ENCODE assay signal across 19 mouse cellular contexts in the genomic region with DNA sequence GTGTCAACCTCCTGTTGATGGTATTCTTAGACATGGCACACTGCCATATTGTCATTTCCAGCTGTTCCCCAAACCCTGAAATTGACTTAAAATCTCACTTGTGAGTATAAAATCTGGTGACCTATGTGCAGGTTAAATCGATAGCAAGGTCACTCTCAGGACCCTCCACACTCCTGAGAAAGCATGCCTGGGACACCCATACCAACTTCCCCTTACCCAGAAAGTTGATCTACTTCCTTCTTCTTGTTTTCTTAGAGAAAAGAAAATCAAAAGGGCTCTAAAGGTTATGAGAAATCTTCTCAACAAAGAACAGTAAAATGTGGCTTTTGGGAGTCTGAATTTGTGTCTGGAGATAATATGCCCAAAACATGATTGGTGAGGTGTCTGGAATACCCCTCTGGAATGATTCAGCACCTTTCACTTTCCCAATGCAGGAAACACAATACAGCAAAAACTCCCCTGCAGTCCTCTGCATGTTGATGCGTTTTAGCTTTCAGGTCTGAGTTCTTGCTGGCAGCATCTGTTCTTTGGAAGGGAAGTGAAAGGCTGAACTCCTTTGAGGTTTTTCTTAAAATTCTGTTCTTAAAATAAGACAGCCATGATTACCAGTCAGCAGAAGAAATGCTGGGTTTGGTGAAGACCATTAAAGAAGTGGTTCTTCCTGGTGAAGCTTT. TPM values are rescaled to one million over a fixed set of nuclear protein-coding genes. Genes with fewer than 3 reads are reported as not detected.
DNase-seq lines count a peak whose midpoint lies in the region; ATAC-seq and TF ChIP-seq lines count a peak whose summit lies in the region.
"Had no signal": no experiment of that assay in that cellular context is flagged by ENCODE, and none has a peak within 500 bp of the region (broad histone marks: within the 10 kb centered on the region; RNA-seq: fewer than 3 reads in every experiment).

No protein-coding gene starts in this region.

- 5% methylated on average over 2 of the region's 2 CpGs for WGBS in bone marrow, adult 2 months
- 71% methylated on average over 2 of the region's 2 CpGs for WGBS in small intestine, adult 2 months

- no peaks in the 10 kb centered on the region for H3K36me3 ChIP-seq in small intestine, adult 2 months (ENCODE audit: control insufficient read depth, insufficient read depth, low read length)
- H3K36me3 ChIP-seq: heart, embryonic 13.5 days; limb, embryonic 10.5 days; neural tube, embryonic 12.5 days; stomach, embryonic 15.5 days had no signal

- H3K4me1 ChIP-seq in bone marrow, adult 2 months (ENCODE audit: control insufficient read depth, insufficient read depth, low read length) = peaks cover 2% of the 10 kb centered on the region
- peaks cover 2% of the 10 kb centered on the region; the same call in 1 of the 2 replicates for H3K4me1 ChIP-seq in small intestine, adult 2 months (ENCODE audit: control insufficient read depth, insufficient read depth, insufficient read length, low read length)
- H3K4me1 ChIP-seq: limb, embryonic 10.5 days; neural tube, embryonic 12.5 days; stomach, embryonic 15.5 days had no signal

- H3K27ac ChIP-seq in bone marrow, adult 2 months (ENCODE audit: control insufficient read depth, insufficient read depth, low read depth, low read length, poor library complexity) = peak overlapping the region; percentile 58; the same call in 1 of the 2 replicates
- peak overlapping the region; percentile 34; the same call in 1 of the 2 replicates for H3K27ac ChIP-seq in small intestine, adult 2 months (ENCODE audit: insufficient read depth, low read depth, low read length)
- H3K27ac ChIP-seq: heart, embryonic 13.5 days; kidney, postnatal 0 days; limb, embryonic 10.5 days; neural tube, embryonic 12.5 days; stomach, embryonic 15.5 days had no signal

- ATAC-seq in common myeloid progenitor, adult 5-6 weeks (replicated peaks; ENCODE audit: low read depth, poor library complexity, severe bottlenecking) = peak; percentile 67
- ATAC-seq: forebrain, embryonic 14.5 days; hindbrain, embryonic 16.5 days had no signal

- TF ChIP-seq CTCF in bone marrow, adult 2 months (IDR thresholded peaks at IDR 0.05; ENCODE audit: control insufficient read depth, insufficient read depth, low read length) = no peak
- TF ChIP-seq CTCF in small intestine, adult 2 months (IDR thresholded peaks at IDR 0.05; ENCODE audit: extremely low read depth, insufficient read length, insufficient replicate concordance, low read depth, low read length) = no peak

- TF ChIP-seq POLR2A in bone marrow, adult 2 months (IDR thresholded peaks at IDR 0.05; ENCODE audit: borderline replicate concordance, control insufficient read depth, low read depth, low read length) = no peak
- TF ChIP-seq POLR2A in small intestine, adult 2 months (IDR thresholded peaks at IDR 0.05; ENCODE audit: low read depth, low read length) = no peak

- peak; percentile 8 to 28 for DNase-seq in left cerebral cortex, postnatal 14 days (ENCODE audit: low spot score in 2 of 2)
- no peak for DNase-seq in left cerebral cortex, postnatal 4 days
- no peak for DNase-seq in lung, postnatal 25 days (ENCODE audit: low spot score)
- DNase-seq in retina, postnatal 1 day = no peak
- DNase-seq: adrenal gland, postnatal 14 days; cerebellum, adult 9-10 months; heart, postnatal 36 days; kidney, adult 11 months had no signal

- no peak overlapping the region for H3K4me3 ChIP-seq in bone marrow, adult 2 months (replicated peaks; ENCODE audit: control insufficient read depth, low read depth, low read length)
- H3K4me3 ChIP-seq in small intestine, adult 2 months (ENCODE audit: low read depth, low read length) = no peak overlapping the region
- H3K4me3 ChIP-seq: heart, embryonic 13.5 days; limb, embryonic 10.5 days; neural tube, embryonic 12.5 days; stomach, embryonic 15.5 days had no signal

- H3K27me3 ChIP-seq in small intestine, adult 2 months (ENCODE audit: control insufficient read depth, insufficient read depth, low read length) = no peaks in the 10 kb centered on the region
- H3K27me3 ChIP-seq: heart, embryonic 13.5 days; neural tube, embryonic 12.5 days; stomach, embryonic 15.5 days had no signal

- intact Hi-C loops in left cerebral cortex, postnatal 14 days (cut with DNase I) = no loop called here
- intact Hi-C loops in left cerebral cortex, postnatal 4 days (cut with DNase I) = no loop called here

RNA-seq across cellular contexts. Expression of gene Adtrp, which starts 59.5 kb away (rescaled TPM):
- 1 to 10 TPM in 1 of 2 experiments, under 1 TPM in 1; 0.22 to 1.2 TPM for total RNA-seq in left cerebral cortex, postnatal 14 days (2021)
- not detected for total RNA-seq in left cerebral cortex, postnatal 4 days (2021)
- 3.1 and 11.7 TPM in 2 replicates for polyA plus RNA-seq in bone marrow, adult 2 months (2011; ENCODE audit: insufficient read depth, insufficient read length, low replicate concordance, missing spikeins)
- not detected in 2 replicates for total RNA-seq in common myeloid progenitor, adult 5-6 weeks (2017)
- 48.1 and 76.9 TPM in 2 replicates for polyA plus RNA-seq in small intestine, adult 2 months (2012; rRNA removed)
- total RNA-seq: megakaryocyte-erythroid progenitor cell, adult 5-6 weeks had no signal
- polyA plus RNA-seq: forebrain, embryonic 14.5 days; limb, embryonic 10.5 days had no signal

Comparison
In these comparisons a context has a peak if more than half of its experiments do, and no peak if none do; other contexts are left out.
1. DNase-seq: peak in left cerebral cortex, postnatal 14 days (2 of 2); none in left cerebral cortex, postnatal 4 days (single experiment), lung, postnatal 25 days (single experiment) and retina, postnatal 1 day (single experiment).